Mouse (Mus musculus): ENCODE data around the gene Nhp2.
"Not testable (repeated sequence)": the region's sequence is repeated elsewhere in the genome, so short reads cannot be mapped to it uniquely, and the experiment has no call there.

Nhp2 gene

GRCm38 (mm10) chr11:51664747-51665146 is 45.2 kb downstream of the Nhp2 start:
- DNase-seq = not testable (repeated sequence)

GRCm38 (mm10) chr11:51670846-51671245 is 51.3 kb downstream of the Nhp2 start:
- no peak for DNase-seq

GRCm38 (mm10) chr11:51671376-51671775 is 51.8 kb downstream of the Nhp2 start:
- no peak for DNase-seq

- DNase-seq = no peak
These were observed 53.8 kb downstream of the Nhp2 start for GRCm38 (mm10) chr11:51673291-51673690.
